Mouse (Mus musculus) CH12.LX (cell line): Measurements from ENCODE around the gene Os9.
A peak's percentile ranks its signal among the peaks of the same experiment; 100 is the strongest.

Experiments used
- CHD1 ChIP-seq: IDR thresholded peaks from 2 replicates; pipeline ENCODE4 v1.6.1; 2012; ENCODE audit warnings: low read depth, low read length, improper control_type of control experiment, inconsistent platforms
- CTCF ChIP-seq, 2 experiments: IDR thresholded peaks in 1 of 2; conservative IDR thresholded peaks in 1 of 2; 2 replicates each; pipeline ENCODE4 v1.5.1; 2011 to 2012; ENCODE audit warnings: low read depth in 2 of 2, low read length in 2 of 2, improper control_type of control experiment in 1 of 2, inconsistent platforms in 1 of 2, mild to moderate bottlenecking in 1 of 2, moderate library complexity in 1 of 2
- EP300 ChIP-seq: IDR thresholded peaks from 2 replicates; pipeline ENCODE4 v1.6.1; 2011; ENCODE audit warnings: low read length, improper control_type of control experiment
- GABPA ChIP-seq: IDR thresholded peaks from 2 replicates; pipeline ENCODE4 v1.6.1; 2012; ENCODE audit warnings: low read depth, low read length, improper control_type of control experiment, inconsistent platforms; ENCODE audit not compliant: insufficient replicate concordance
- JUND ChIP-seq: conservative IDR thresholded peaks from 2 replicates; pipeline ENCODE4 v1.6.1; 2011; ENCODE audit warnings: low read depth, low read length, improper control_type of control experiment
- MAFK ChIP-seq: IDR thresholded peaks from 2 replicates; pipeline ENCODE4 v1.6.1; 2011; ENCODE audit warnings: low read length, improper control_type of control experiment; ENCODE audit not compliant: insufficient replicate concordance
- MAX ChIP-seq: IDR thresholded peaks from 2 replicates; pipeline ENCODE4 v1.6.1; 2011; ENCODE audit warnings: low read length, improper control_type of control experiment
- MXI1 ChIP-seq: IDR thresholded peaks from 2 replicates; pipeline ENCODE4 v1.6.1; 2011; ENCODE audit warnings: mild to moderate bottlenecking, low read depth, low read length, improper control_type of control experiment
- NRF1 ChIP-seq: IDR thresholded peaks from 2 replicates; pipeline ENCODE4 v1.6.1; 2014; ENCODE audit warnings: low read depth, mild to moderate bottlenecking, inconsistent platforms, low read length, improper control_type of control experiment, moderate library complexity
- POLR2A ChIP-seq: IDR thresholded peaks from 2 replicates; pipeline ENCODE4 v1.6.1; 2011; ENCODE audit warnings: low read depth, mild to moderate bottlenecking, improper control_type of control experiment, low read length
- RCOR1 ChIP-seq: conservative IDR thresholded peaks from 2 replicates; pipeline ENCODE4 v1.6.1; 2012; ENCODE audit warnings: low read depth, mild to moderate bottlenecking, inconsistent platforms, low read length, improper control_type of control experiment
- SMC3 ChIP-seq: IDR thresholded peaks from 2 replicates; pipeline ENCODE4 v1.6.1; 2011; ENCODE audit warnings: low read depth, low read length, improper control_type of control experiment
- ZNF384 ChIP-seq: IDR thresholded peaks from 2 replicates; pipeline ENCODE4 v1.6.1; 2012; ENCODE audit warnings: low read depth, low read length, improper control_type of control experiment, inconsistent platforms

GRCm38 (mm10) chr10:127111001-127111887 lies 9.7 kb downstream of the Os9 start:
- TF ChIP-seq NRF1 (no peak), ZNF384 (no peak), MAFK (no peak), CHD1 (no peak), CTCF (conservative IDR thresholded peaks at IDR 0.05 in 1 of 2, IDR thresholded peaks at IDR 0.05 in 1 of 2; ENCODE audit: low read depth in 2 of 2, low read length in 2 of 2) (peak; percentile 6 to 55; a peak in 2 of 4 replicates), JUND (no peak), GABPA (no peak), RCOR1 (no peak), MAX (no peak), EP300 (no peak), SMC3 (no peak), POLR2A (no peak), MXI1 (no peak)
